Mouse (Mus musculus): Measurements from ENCODE around the gene Zfp81. TPM values are rescaled to one million over a fixed set of nuclear protein-coding genes. Genes with fewer than 3 reads are reported as not detected.
"Not testable (repeated sequence)": the region's sequence is repeated elsewhere in the genome, so short reads cannot be mapped to it uniquely, and the experiment has no call there.

Zfp81 gene
- 3.1 and 3.9 TPM in 2 replicates for polyA plus RNA-seq (2012; rRNA removed)

DNA sequence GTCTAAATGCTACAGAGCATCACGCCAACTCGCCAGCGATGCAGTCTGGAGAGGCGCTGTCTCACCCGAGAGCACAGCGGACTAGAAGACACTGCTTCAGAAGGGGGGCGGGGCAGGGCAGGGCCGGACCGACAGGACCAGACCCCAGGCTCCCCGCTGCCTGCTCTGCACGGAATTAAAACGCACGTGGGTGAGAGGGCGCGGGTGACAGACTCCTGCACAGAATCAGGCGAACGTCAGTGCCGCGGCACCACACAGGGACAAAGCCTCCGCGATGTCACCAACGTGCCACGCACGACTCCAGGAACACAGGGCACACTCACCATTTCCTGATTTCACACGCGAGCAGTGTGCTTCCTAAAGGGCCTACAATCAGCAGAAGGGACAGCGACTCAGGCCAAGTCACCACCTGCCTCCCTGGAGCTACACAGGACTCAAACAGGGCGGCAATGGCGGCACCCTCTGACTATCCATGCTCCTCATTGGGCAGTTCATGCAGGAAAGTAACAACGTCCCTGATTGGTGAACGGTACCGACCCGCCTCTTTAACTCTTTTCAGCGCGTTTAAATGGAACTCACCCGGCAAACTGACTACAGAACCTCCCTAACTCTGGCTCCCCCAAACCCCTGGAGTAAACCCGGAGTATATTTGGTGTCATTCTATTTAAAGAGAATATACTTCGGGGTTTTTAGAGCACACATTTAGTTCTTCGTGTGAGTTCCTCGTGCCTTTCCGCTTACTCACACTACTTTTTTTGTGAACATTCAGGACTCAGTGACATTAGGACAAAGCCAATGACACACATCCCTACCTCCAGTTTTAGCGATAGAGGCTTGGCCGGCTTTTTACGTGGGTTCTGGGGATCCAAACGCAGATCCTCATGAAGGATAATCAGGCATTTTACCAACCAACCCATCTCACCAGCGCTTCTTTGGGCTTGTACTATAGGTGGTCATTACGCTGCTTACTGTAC is at the start of gene Zfp81:
Zfp81 (minus strand) TSS at position 468 of the 974 bp plus-strand sequence.
- no peaks in the 10 kb centered on the region for H3K27me3 ChIP-seq (ENCODE audit: control insufficient read depth, insufficient read depth, low read length)
- peak within 1 kb of the TSS; percentile 99 for H3K4me3 ChIP-seq (ENCODE audit: control insufficient read depth, low read depth, low read length)
- TF ChIP-seq CTCF (IDR thresholded peaks at IDR 0.05; ENCODE audit: control insufficient read depth, insufficient read depth, insufficient replicate concordance, low read depth, low read length) (no peak), POLR2A (IDR thresholded peaks at IDR 0.05; ENCODE audit: control insufficient read depth, low read depth, low read length) (peak; percentile 73)
- H3K36me3 ChIP-seq (ENCODE audit: control insufficient read depth, insufficient read depth, low read length), result no peaks in the 10 kb centered on the region
- peak within 1 kb of the TSS; percentile 88 for H3K27ac ChIP-seq (ENCODE audit: control insufficient read depth, insufficient read depth, low read depth, low read length)
- peaks cover 4% of the 10 kb centered on the region for H3K4me1 ChIP-seq (ENCODE audit: control insufficient read depth, insufficient read depth, low read length)

DNA sequence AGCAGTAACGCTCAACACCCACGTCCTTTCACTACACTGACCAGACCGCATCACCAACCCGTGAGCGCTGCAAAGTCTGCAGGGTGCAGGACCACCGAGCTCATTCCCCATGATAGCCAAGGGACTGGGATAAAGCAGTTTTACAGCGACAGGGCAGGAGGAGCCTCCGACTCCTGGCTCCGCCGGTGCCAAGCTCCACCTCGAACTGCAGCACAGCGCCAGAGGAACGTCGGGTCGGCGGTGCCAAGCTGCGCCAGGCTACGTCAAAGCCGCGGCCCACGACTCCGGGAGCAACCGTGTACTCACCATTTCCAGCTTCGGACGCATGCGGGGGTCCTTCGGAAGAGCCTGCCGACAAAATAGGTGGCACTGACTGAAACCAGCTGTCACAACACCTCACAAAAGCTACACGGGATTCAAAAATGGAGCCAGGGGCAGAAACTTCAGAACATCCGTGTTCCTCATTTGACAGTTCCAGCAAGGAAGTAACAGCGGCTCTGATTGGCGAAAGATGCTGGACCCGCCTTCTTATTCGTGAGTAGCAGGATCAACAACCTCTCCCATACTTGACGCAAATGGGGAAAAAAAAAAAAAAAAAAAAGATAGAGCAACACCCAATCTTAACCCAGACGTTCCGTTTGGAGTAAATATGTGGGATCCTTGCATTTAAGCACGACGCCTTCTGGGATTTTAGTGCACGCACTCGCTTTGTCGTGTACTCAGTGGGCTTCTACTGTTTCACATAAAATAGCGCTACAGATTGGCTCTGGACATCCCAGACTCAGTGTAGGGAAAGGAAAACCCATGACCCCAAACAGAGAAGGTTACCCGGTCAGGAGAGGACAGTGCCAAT is 35.7 kb upstream of the Zfp81 start, which contains the start of gene Zfp101:
Zfp101 (minus strand) TSS at position 460 of the 853 bp plus-strand sequence.
- peaks cover 5% of the 10 kb centered on the region for H3K4me1 ChIP-seq (ENCODE audit: control insufficient read depth, insufficient read depth, low read length)
- H3K27ac ChIP-seq (ENCODE audit: control insufficient read depth, insufficient read depth, low read depth, low read length), result peak within 1 kb of the TSS; percentile 86
- TF ChIP-seq CTCF (IDR thresholded peaks at IDR 0.05; ENCODE audit: control insufficient read depth, insufficient read depth, insufficient replicate concordance, low read depth, low read length) (no peak), POLR2A (IDR thresholded peaks at IDR 0.05; ENCODE audit: control insufficient read depth, low read depth, low read length) (no peak; the same call in 1 of the 2 replicates)
- no peaks in the 10 kb centered on the region for H3K27me3 ChIP-seq (ENCODE audit: control insufficient read depth, insufficient read depth, low read length)
- H3K36me3 ChIP-seq (ENCODE audit: control insufficient read depth, insufficient read depth, low read length), result no peaks in the 10 kb centered on the region
- H3K4me3 ChIP-seq (ENCODE audit: control insufficient read depth, low read depth, low read length), result peak within 1 kb of the TSS; percentile 99

DNA sequence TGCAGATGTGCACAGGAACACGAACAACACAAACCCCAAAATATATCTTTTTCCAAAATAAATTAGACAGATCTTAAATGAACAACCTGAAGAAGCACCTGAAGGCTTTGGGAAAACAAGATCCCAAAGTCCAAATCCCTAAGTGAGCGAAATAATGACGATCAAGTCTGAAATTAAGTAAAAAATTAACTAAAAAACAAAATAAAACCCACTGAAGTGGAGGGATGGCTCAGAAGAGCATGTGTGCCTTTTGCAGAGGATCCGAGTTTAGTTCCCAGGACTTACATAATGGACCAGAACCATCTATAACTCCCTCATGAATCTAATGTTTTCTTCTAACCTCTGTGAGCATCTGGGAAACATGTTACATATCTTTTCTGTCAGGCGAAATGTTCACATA is 33.6 kb upstream of the Zfp81 start:
- H3K27ac ChIP-seq (ENCODE audit: control insufficient read depth, insufficient read depth, low read depth, low read length), result no peak overlapping the region
- TF ChIP-seq POLR2A (IDR thresholded peaks at IDR 0.05; ENCODE audit: control insufficient read depth, low read depth, low read length) (no peak), CTCF (IDR thresholded peaks at IDR 0.05; ENCODE audit: control insufficient read depth, insufficient read depth, insufficient replicate concordance, low read depth, low read length) (no peak)
- peaks cover 5% of the 10 kb centered on the region for H3K4me1 ChIP-seq (ENCODE audit: control insufficient read depth, insufficient read depth, low read length)
- H3K36me3 ChIP-seq (ENCODE audit: control insufficient read depth, insufficient read depth, low read length), result no peaks in the 10 kb centered on the region
- no peaks in the 10 kb centered on the region for H3K27me3 ChIP-seq (ENCODE audit: control insufficient read depth, insufficient read depth, low read length)
- no peak overlapping the region for H3K4me3 ChIP-seq (ENCODE audit: control insufficient read depth, low read depth, low read length)

DNA sequence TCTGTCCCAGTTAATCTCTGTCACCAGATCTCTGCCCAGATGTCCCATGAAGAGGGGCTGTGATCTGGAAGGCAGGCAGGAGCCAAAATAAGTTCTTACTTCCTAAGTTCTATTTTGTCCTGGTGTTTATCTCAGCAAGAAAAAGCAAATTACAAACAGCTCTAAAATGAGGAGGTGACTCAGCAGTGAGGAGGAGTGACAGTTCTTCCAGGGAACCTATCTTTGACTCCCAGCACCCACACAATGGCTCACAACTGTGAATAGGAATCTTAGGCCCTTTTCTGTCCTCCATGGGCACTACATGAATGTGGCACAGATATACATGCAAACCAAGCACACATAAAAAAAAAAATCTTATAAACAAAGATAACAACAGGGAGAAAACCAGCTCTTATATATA is 27.0 kb upstream of the Zfp81 start:
- H3K27me3 ChIP-seq (ENCODE audit: control insufficient read depth, insufficient read depth, low read length), result no peaks in the 10 kb centered on the region
- H3K36me3 ChIP-seq (ENCODE audit: control insufficient read depth, insufficient read depth, low read length), result no peaks in the 10 kb centered on the region
- TF ChIP-seq POLR2A (IDR thresholded peaks at IDR 0.05; ENCODE audit: control insufficient read depth, low read depth, low read length), result no peak
- TF ChIP-seq CTCF (IDR thresholded peaks at IDR 0.05; ENCODE audit: control insufficient read depth, insufficient read depth, insufficient replicate concordance, low read depth, low read length), result no peak
- H3K4me1 ChIP-seq (ENCODE audit: control insufficient read depth, insufficient read depth, low read length), result no peaks in the 10 kb centered on the region
- H3K4me3 ChIP-seq (ENCODE audit: control insufficient read depth, low read depth, low read length), result no peak overlapping the region
- H3K27ac ChIP-seq (ENCODE audit: control insufficient read depth, insufficient read depth, low read depth, low read length), result no peak overlapping the region

DNA sequence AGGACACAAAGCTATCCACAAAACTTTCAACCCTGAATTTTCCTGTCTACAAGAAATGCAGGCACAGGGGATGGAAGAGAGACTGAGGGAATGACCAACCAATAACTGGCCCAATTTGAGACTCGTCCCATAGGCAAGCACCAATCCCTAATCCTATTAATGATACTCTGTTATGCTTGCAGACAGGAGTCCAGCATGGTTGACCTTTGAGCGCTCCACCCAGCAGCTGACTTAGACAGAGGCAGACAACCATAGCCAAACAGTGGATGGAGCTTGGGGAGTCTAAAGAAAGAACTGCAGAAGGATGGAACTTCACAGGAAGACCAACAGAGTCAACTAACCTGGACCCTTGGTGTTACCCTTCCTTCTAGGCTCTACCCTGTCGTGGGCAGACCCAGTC is 14.1 kb upstream of the Zfp81 start:
- H3K36me3 ChIP-seq (ENCODE audit: control insufficient read depth, insufficient read depth, low read length), result no peaks in the 10 kb centered on the region
- no peak for TF ChIP-seq POLR2A (IDR thresholded peaks at IDR 0.05; ENCODE audit: control insufficient read depth, low read depth, low read length)
- TF ChIP-seq CTCF (IDR thresholded peaks at IDR 0.05; ENCODE audit: control insufficient read depth, insufficient read depth, insufficient replicate concordance, low read depth, low read length), result no peak
- no peaks in the 10 kb centered on the region for H3K27me3 ChIP-seq (ENCODE audit: control insufficient read depth, insufficient read depth, low read length)
- no peak overlapping the region for H3K27ac ChIP-seq (ENCODE audit: control insufficient read depth, insufficient read depth, low read depth, low read length)
- no peak overlapping the region for H3K4me3 ChIP-seq (ENCODE audit: control insufficient read depth, low read depth, low read length)
- no peaks in the 10 kb centered on the region for H3K4me1 ChIP-seq (ENCODE audit: control insufficient read depth, insufficient read depth, low read length)

DNA sequence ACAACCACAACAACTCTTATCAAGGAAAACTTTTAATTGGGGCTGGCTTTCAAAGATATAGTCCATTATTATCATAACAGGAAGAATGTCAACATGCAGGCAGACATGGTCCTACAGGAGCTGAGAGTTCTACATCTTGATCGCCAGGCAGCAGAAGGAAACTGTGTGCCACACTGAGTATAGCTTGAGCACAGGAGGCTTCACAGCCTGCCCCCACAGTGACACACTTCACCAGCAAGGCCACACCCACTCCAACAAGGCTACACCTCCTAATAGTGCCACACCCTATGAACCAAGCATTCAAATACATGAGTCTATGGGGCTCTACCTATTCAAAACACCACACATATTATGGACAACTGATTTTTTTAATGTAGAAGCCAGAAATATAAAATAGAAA is 5.7 kb downstream of the Zfp81 start:
- no peaks in the 10 kb centered on the region for H3K27me3 ChIP-seq (ENCODE audit: control insufficient read depth, insufficient read depth, low read length)
- TF ChIP-seq POLR2A (IDR thresholded peaks at IDR 0.05; ENCODE audit: control insufficient read depth, low read depth, low read length), result no peak
- TF ChIP-seq CTCF (IDR thresholded peaks at IDR 0.05; ENCODE audit: control insufficient read depth, insufficient read depth, insufficient replicate concordance, low read depth, low read length), result no peak
- peaks cover under 1% of the 10 kb centered on the region for H3K4me1 ChIP-seq (ENCODE audit: control insufficient read depth, insufficient read depth, low read length)
- H3K4me3 ChIP-seq (ENCODE audit: control insufficient read depth, low read depth, low read length), result no peak overlapping the region
- H3K27ac ChIP-seq (ENCODE audit: control insufficient read depth, insufficient read depth, low read depth, low read length), result no peak overlapping the region
- no peaks in the 10 kb centered on the region for H3K36me3 ChIP-seq (ENCODE audit: control insufficient read depth, insufficient read depth, low read length)

DNA sequence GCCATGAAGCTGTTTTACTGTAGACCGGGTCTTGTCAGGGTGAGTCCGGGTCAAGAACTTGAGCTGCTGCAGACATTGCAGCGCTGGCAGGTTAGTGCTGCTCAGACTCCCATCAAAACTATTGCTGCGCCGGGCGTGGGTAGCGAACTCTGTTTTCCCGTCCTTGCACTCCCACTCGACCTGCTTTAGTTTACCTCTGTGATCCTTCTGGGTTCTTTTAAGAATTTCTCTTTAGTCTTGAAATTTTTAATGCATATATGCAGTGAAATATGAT is 68.9 kb downstream of the Zfp81 start:
- H3K27ac ChIP-seq (ENCODE audit: control insufficient read depth, insufficient read depth, low read depth, low read length); H3K27me3 ChIP-seq (ENCODE audit: control insufficient read depth, insufficient read depth, low read length); H3K36me3 ChIP-seq (ENCODE audit: control insufficient read depth, insufficient read depth, low read length); H3K4me3 ChIP-seq (ENCODE audit: control insufficient read depth, low read depth, low read length); H3K4me1 ChIP-seq (ENCODE audit: control insufficient read depth, insufficient read depth, low read length): not testable (repeated sequence)

DNA sequence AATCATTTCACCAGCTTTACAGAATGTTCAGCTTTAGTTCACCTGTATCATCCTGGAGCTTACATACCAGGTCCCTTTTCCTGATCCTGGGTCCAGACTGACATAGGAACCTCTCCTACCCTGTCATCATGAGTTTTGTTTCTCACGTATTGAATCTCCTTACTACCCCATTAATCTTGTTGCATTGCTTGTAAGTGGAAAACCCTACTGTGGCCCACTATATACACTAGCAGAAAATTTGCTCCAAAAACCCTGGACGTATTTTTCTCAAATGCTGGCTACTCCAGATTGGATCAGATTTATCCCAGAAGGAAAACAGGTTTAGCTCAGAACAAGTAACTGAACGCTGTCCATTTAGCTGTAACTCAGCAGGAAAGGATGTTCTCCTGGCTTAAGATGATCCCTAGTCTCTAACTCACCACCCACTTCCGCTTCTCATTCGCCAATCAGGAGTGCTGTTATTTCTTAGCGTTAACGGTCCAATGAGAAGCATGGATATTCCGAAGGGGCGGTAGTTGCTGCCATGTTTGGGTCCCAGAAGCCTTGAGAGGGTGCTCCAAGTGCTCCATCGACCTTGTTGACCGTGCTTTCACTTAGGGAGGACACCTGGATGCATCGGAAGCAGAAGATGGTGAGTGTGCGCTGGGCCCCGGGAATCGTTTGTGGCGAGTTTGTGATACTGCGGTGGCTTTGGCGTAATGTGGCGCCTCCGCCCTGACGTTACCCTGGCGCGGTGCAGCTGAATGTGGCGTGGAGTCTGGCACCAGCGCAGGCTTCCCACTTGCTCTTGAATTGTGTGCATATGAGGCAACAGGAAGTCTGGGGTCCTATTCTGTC is 69.4 kb downstream of the Zfp81 start, which contains the start of gene Zfp955b:
Zfp955b (plus strand) TSS at position 506 of the 837 bp plus-strand sequence.
- not testable (repeated sequence) for H3K4me3 ChIP-seq (ENCODE audit: control insufficient read depth, low read depth, low read length)

More for the DNA sequence above, 69.4 kb downstream of the Zfp81 start, which contains the start of gene Zfp955b:
- not testable (repeated sequence) for H3K4me1 ChIP-seq (ENCODE audit: control insufficient read depth, insufficient read depth, low read length); H3K27me3 ChIP-seq (ENCODE audit: control insufficient read depth, insufficient read depth, low read length); H3K36me3 ChIP-seq (ENCODE audit: control insufficient read depth, insufficient read depth, low read length); H3K27ac ChIP-seq (ENCODE audit: control insufficient read depth, insufficient read depth, low read depth, low read length)
